Mouse (Mus musculus) forebrain, postnatal 0 days (tissue): ENCODE results near the gene Esr2. TPM values are rescaled to one million over a fixed set of nuclear protein-coding genes. Genes with fewer than 3 reads are reported as not detected.

ENCODE experiments used
- ATAC-seq: fragments of 200-750 bp; cut with Nextera tagmentation; 2 replicates; pipeline ENCODE4 v1.8.0; 2017; ENCODE audit warnings: mild to moderate bottlenecking, moderate library complexity
- DNase-seq: peaks from one replicate; pipeline ENCODE4 v3.0.0-alpha.2; 2015
- H3K27ac ChIP-seq: fragments of 300-500 bp; sonication (generic); 2 replicates; pipeline ENCODE4 v1.5.1; 2014; ENCODE audit warnings: low read depth, mild to moderate bottlenecking, antibody characterized with exemption, low read length, moderate library complexity, mixed read lengths
- H3K27me3 ChIP-seq: fragments of 300-500 bp; sonication (generic); 2 replicates; pipeline ENCODE4 v1.6.1; 2014; ENCODE audit warnings: mild to moderate bottlenecking, low read length, mixed read lengths; ENCODE audit not compliant: insufficient read depth
- H3K36me3 ChIP-seq: fragments of 300-500 bp; sonication (generic); 2 replicates; pipeline ENCODE4 v1.6.1; 2014; ENCODE audit warnings: mild to moderate bottlenecking, moderate library complexity; ENCODE audit not compliant: insufficient read depth
- H3K4me1 ChIP-seq: fragments of 300-500 bp; sonication (generic); 2 replicates; pipeline ENCODE4 v1.6.1; 2014; ENCODE audit warnings: antibody characterized with exemption; ENCODE audit not compliant: insufficient read depth
- H3K4me2 ChIP-seq: fragments of 300-500 bp; sonication (generic); 2 replicates; pipeline ENCODE4 v1.6.1; 2014; ENCODE audit warnings: low read depth, mild to moderate bottlenecking, moderate library complexity
- H3K4me3 ChIP-seq: fragments of 300-500 bp; sonication (generic); 2 replicates; pipeline ENCODE4 v1.5.1; 2014; ENCODE audit warnings: low read depth, low read length, mixed read lengths
- H3K9ac ChIP-seq: fragments of 300-500 bp; sonication (generic); 2 replicates; pipeline ENCODE4 v1.6.1; 2014; ENCODE audit warnings: mild to moderate bottlenecking
- H3K9me3 ChIP-seq: fragments of 300-500 bp; sonication (generic); 2 replicates; pipeline ENCODE4 v1.6.1; 2016; ENCODE audit warnings: low read length
- CTCF ChIP-seq: sonication (generic); IDR thresholded peaks from 2 replicates; pipeline ENCODE4 v1.5.1; 2016; ENCODE audit warnings: antibody characterized with exemption, control low read depth, low read depth
- WGBS: fragments of 180-500 bp; shearing (Covaris S2); extraction: QIAGEN DNeasy Blood & Tissue Kit; methylation state at CpG from one replicate; pipeline ENCODE4 v1.1.7; 2014; 5-methylcytosine and 5-hydroxymethylcytosine counted together
- polyA plus RNA-seq: library from polyadenylated mRNA; unstranded; fragments of >200 nt; fragmentation: Nextera tagmentation; extraction: Ambion mirVana; gene quantifications from 2 replicates; pipeline ENCODE4 v1.2.1, GENCODE M21; 2015
- total RNA-seq: library from RNA; depleted of rRNA; stranded (reverse); fragments of >200 nt; gene quantifications from 2 replicates; pipeline ENCODE4 v1.2.3, GENCODE M21; 2014; rRNA removed

Gene Esr2
- total and polyA plus RNA-seq, 2 experiments from 2014 or later: 0.35 to 0.95 TPM

DNA sequence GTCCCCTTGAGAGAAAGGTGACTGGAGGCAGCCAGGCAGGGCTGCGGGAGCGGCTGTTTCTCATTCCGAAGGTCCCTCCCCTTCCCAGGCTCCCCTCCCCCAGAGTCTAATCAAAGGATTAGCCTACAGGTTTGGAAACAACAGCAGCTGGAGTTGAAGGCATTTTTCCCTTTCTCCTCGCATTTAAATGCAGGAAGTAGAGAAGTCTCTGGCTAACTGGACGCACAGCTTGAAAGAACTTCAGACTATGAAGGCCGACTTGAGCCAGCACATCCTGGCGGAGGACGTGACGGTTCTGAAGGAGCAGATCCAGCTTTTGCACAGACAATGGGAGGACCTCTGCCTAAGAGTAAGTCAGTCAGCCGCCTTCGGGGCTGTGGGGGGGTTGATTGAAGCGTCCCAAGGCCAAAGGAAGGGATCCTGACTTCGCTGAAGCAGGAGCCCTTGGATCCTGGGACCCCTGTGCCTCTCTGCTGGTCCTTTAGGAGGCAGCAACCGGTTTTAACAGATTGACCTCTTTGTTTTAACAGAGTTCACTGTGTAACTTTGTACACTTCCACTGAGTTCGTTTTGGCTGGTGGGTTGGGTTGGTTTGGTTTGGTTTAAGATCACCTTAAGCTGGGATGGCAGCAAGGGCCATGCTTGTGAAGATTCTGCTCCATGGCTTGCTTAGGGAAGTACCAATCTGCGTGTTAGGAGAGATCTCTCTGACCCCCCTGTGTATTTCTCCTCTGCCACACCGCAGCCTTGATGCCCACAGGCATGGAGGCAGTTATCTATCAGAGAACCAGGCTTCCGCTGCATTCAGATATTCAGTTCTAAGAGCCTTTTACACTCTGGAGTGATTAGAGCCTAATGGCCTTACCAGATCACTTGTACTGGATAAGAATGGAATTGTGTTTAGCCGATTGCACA, 104.9 kb downstream of the Esr2 start:
- Histone ChIP-seq H3K4me3 (no peak overlapping the region), H3K4me1 (no peaks in the 10 kb centered on the region), H3K36me3 (peaks cover 3% of the 10 kb centered on the region; the same call in 1 of the 2 replicates), H3K9me3 (no peaks in the 10 kb centered on the region), H3K4me2 (no peak overlapping the region), H3K9ac (no peak overlapping the region), H3K27me3 (no peaks in the 10 kb centered on the region), H3K27ac (no peak overlapping the region)
- no peak for TF ChIP-seq CTCF
- no peak for DNase-seq
- ATAC-seq: no peak
- WGBS: 28% methylated on average over 19 of the region's 19 CpGs

Other genes with a start within 250 kb of the Esr2 start
- gene Tex21, start 69.5 kb upstream of the Esr2 start, total RNA-seq: not detected in 2 replicates
- gene Tex21, start 69.5 kb upstream of the Esr2 start, polyA plus RNA-seq: not detected in 2 replicates
- 22.8 and 26.2 TPM in 2 replicates for gene Mthfd1, start 78.0 kb upstream of the Esr2 start, total RNA-seq
- 19.1 and 25.2 TPM in 2 replicates for gene Mthfd1, start 78.0 kb upstream of the Esr2 start, polyA plus RNA-seq
- gene Akap5, start 147.6 kb upstream of the Esr2 start, total RNA-seq: 18.9 and 24.7 TPM in 2 replicates
- gene Akap5, start 147.6 kb upstream of the Esr2 start, polyA plus RNA-seq: 5.3 and 11.0 TPM in 2 replicates
- gene Zbtb25, start 192.3 kb upstream of the Esr2 start, total RNA-seq: 15.0 and 25.8 TPM in 2 replicates
- gene Zbtb25, start 192.3 kb upstream of the Esr2 start, polyA plus RNA-seq: 13.0 and 13.2 TPM in 2 replicates
- gene Zbtb1, start 193.0 kb upstream of the Esr2 start, total RNA-seq: 3.1 and 3.5 TPM in 2 replicates
- 1.5 and 2.0 TPM in 2 replicates for gene Zbtb1, start 193.0 kb upstream of the Esr2 start, polyA plus RNA-seq
- gene Hspa2, start 226.9 kb upstream of the Esr2 start, total RNA-seq: 6.5 and 10.6 TPM in 2 replicates
- gene Hspa2, start 226.9 kb upstream of the Esr2 start, polyA plus RNA-seq: 8.4 and 11.6 TPM in 2 replicates
- gene Ppp1r36, start 240.3 kb upstream of the Esr2 start, total RNA-seq: 1.1 and 1.8 TPM in 2 replicates
- gene Ppp1r36, start 240.3 kb upstream of the Esr2 start, polyA plus RNA-seq: 2.2 and 2.7 TPM in 2 replicates